Mouse (Mus musculus): ENCODE measurements around the gene Armh2.
A peak's percentile ranks its signal among the peaks of the same experiment; 100 is the strongest.

Gene Armh2

GRCm38 (mm10) chr13:24741028-24741427 lies at the start of gene Armh2:
Gene Armh2, plus strand, starts transcription at chr13:24741232.
- no peak for DNase-seq (ENCODE audit: low spot score)

DNA sequence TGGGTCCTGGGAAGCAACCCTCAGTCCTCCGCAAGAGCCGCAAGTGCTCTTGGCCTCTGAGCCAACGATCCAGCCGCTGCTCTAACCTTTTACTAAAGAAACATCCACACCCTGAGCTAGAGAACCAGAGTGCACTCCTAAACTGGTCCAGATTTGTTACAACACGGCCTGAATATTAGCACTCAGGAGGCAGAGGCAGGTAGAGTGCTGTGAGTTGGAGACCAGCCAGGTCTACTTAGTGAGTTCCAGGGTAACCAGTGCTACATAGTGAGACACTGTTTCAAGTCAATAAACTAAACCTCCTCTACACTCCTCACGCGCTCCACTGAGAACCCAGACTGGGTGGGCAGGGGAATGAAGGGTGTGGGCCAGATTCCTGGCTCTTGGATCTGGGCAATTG lies 47.7 kb upstream of the Armh2 start:
- DNase-seq (ENCODE audit: low spot score), result no peak

DNA sequence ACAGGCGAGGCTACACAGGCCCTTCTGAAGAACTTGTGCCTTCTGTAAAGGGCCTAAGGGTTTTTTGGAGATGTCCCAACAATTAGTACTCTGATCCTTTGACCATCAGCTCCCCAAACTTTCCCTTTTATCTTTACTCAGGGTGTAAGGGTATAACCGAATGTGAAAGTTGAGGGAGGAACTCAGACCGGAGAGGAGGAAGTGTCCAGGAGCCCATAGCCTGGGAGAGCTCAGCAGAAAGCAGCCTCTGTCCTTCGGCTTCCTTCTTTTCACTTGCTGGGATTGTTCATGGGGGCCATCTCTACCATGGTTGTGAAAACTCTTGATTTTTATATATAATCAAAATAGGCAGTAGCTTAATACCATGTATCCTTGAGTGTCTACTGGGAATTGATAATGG lies 42.3 kb upstream of the Armh2 start:
- DNase-seq (ENCODE audit: low spot score), result no peak

DNA sequence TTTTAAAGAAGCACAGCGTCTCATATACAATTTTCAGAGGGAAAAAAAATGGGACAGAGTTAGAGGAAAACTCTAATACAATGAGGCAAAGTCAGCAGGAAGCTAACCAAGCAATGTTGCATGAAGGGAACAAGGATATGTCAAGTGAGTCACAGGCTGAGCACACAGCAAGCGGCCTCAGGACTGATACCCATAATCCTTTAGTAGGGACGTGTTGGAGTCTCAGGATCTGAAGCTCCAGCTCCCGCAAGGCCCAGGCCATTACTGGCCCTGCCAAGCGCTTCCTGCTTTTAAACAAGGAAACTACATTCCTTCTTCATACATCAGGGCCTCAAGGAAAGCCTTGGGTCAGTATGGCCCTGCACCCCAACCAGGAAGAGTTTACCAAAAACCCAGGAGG lies 38.9 kb upstream of the Armh2 start:
- no peak for DNase-seq (ENCODE audit: low spot score)

DNA sequence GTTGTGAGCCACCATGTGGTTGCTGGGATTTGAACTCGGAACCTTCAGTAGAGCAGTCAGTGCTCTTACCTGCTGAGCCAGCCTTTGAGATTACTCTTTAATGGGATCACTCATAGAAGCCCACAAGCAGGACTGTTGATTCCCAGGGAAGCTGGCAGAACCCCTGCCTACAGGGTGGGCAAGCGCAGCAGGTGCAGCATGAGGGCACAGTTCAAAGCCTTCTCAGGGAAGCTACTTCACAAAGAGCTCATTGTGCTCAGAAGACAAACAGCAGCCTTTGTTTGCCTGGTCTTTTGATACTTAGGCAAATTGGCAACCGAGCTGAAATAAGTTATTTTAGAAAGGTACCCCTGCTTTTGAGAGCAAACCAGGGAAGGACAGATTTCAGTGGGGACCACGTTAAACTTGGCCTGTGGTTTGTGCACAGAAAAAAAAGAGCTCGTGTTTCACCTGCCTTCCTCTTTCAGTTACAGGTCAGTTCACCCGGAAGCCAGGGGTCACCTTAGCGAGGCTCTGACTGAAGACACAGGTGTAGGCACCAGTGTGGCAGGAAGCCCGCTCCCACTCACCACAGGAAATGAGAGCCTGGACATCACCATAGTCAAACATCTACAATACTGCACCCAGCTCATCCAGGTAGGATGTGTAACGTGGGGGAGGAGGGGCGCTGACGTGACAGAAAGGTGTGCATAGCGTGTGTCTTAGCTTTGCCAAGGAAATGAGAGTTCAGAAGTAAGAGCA lies 31.2 kb upstream of the Armh2 start:
- DNase-seq (ENCODE audit: low spot score), result no peak

GRCm38 (mm10) chr13:24710968-24711367 lies 30.1 kb upstream of the Armh2 start:
- no peak for DNase-seq (ENCODE audit: low spot score)

GRCm38 (mm10) chr13:24712581-24713130 lies 28.4 kb upstream of the Armh2 start:
- no peak for DNase-seq (ENCODE audit: low spot score)

GRCm38 (mm10) chr13:24713434-24714000 lies 27.5 kb upstream of the Armh2 start:
- DNase-seq (ENCODE audit: low spot score), result peak; percentile 76

DNA sequence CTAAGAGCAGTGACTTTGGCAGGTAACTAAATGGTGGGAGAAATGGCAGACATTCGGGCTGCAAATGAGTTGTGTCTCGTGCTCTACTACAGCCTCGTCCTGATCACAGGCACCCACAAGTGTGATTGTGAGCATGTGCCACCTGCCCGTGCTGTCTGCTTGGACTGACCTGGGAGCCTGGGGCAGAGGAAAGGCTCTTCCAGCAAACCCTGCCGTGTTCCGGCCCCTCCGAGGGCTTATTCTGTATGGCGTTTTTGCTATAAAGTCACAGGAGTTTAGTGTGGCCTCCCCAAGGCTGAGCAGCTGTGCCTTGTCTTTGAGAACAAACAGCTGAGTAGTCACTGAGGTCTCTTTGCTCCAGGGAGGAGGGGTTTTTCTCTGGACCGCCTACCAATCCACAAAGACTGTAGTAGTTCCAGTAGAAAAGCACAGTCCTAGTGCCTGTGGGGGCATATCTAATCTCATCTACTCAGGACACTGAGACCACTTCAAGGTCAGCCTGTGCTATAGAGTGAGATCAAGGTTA lies 26.6 kb upstream of the Armh2 start:
- no peak for DNase-seq (ENCODE audit: low spot score)

- no peak for DNase-seq (ENCODE audit: low spot score)
Measured at GRCm38 (mm10) chr13:24715601-24716000, 25.4 kb upstream of the Armh2 start.

GRCm38 (mm10) chr13:24716441-24716840 lies 24.6 kb upstream of the Armh2 start:
- DNase-seq (ENCODE audit: low spot score), result no peak

DNA sequence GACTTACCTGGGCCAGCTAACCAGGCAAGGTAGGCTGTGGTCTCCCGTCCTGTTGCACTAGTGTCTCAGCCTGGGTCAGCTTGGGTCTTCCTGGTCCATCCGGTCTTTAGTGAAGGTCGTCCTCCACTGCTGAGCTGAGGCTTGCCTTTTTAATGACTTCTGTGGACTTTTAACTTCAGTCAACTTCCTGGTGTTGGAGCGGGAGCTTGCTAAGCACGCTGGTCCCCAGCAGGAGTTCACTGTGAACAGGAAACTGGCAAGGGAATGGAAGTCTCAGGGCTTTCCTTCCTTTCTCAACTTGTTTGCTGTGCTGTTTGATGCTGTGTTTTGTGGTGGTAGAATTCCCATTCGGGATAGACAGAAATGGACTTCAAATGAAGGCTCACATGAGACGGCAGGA lies 23.4 kb upstream of the Armh2 start:
- no peak for DNase-seq (ENCODE audit: low spot score)

- no peak for DNase-seq (ENCODE audit: low spot score)
Measured at GRCm38 (mm10) chr13:24721502-24721901, 19.5 kb upstream of the Armh2 start.

GRCm38 (mm10) chr13:24723699-24724394 lies 17.2 kb upstream of the Armh2 start:
- DNase-seq (ENCODE audit: low spot score), result no peak

- no peak for DNase-seq (ENCODE audit: low spot score)
Measured at GRCm38 (mm10) chr13:24724395-24724759, 16.7 kb upstream of the Armh2 start.

- DNase-seq (ENCODE audit: low spot score), result no peak
Measured at GRCm38 (mm10) chr13:24729128-24729527, 11.9 kb upstream of the Armh2 start.

- DNase-seq (ENCODE audit: low spot score), result no peak
Measured at GRCm38 (mm10) chr13:24734502-24734901, 6.5 kb upstream of the Armh2 start.

DNA sequence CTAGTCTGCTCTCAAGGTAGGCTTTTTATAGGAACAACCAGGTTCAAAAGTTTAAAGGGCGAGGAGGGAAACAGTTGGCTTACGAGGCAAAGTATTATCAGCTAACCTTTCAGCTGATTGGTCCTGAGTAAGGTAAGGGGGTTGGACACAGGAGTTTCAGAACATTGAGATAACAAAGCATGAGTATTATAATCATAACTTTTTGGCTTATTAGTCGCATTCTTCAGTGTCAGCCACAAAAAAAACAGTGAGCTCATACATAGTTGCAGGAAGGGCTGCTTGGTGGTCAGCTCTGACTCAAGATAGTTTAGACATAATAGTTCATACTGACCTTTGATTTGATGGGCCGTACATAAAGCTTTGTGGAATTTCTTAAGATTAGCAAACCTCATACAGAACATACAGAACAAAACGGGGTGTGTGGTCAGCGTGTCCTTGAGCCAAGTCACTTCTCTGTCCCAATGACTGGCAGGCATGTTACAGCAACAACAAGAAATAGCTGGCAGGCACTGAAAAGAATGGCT lies 5.4 kb upstream of the Armh2 start:
- DNase-seq (ENCODE audit: low spot score), result no peak

DNA sequence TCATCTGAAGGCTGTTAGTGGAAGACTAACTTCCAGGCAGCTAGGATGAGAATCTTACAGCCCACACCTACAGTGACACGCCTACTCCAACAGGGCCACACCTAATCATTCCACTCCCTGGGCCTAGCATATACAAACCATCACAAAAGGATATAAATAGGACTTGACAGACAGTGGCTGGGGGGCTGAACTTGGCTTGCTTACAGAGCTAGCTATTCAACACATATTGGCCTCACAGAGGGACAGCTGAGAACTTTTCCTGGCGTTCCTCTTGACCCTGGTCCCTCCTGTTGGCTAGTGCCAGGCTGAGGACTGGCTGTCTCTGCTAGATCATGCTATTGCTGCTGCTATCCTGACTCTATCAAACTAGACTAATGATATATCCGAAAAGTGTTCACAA lies 6.8 kb downstream of the Armh2 start:
- DNase-seq (ENCODE audit: low spot score), result no peak

- no peak for DNase-seq (ENCODE audit: low spot score)
Measured at GRCm38 (mm10) chr13:24750807-24751206, 9.8 kb downstream of the Armh2 start.

DNA sequence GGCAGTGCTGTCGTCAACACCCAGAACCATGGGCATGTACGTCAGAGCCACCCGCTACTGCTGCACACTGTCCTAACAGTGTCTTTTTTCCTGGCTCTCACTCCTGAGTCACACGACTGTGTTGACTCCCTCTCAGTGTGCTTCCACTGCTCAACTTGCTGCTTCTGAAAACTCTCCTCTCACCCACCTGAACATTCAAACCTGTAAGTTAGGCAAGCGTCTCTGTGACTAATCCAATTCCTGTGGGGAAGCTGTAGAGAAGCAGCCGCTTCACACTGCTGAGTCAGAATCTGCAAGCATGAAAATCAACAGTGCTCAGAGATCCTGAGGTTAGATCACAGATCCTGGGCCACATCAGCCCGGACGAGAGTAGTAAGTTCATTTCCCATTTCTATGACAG lies 10.4 kb downstream of the Armh2 start:
- no peak for DNase-seq (ENCODE audit: low spot score)

GRCm38 (mm10) chr13:24756756-24757155 lies 15.7 kb downstream of the Armh2 start:
- DNase-seq (ENCODE audit: low spot score), result no peak
